Mouse (Mus musculus) liver, embryonic 16.5 days (tissue): Measurements from ENCODE around the gene Cyb561a3. TPM values are rescaled to one million over a fixed set of nuclear protein-coding genes. Genes with fewer than 3 reads are reported as not detected.

Experiments
- ATAC-seq: fragments of 200-750 bp; cut with Nextera tagmentation; 2 replicates; pipeline ENCODE4 v1.8.0; 2017; ENCODE audit warnings: low read depth, mild to moderate bottlenecking, moderate number of reproducible peaks, moderate library complexity
- H3K27ac ChIP-seq: fragments of 300-500 bp; sonication (generic); 2 replicates; pipeline ENCODE4 v1.5.1; 2014; ENCODE audit warnings: mild to moderate bottlenecking, low read length
- H3K27me3 ChIP-seq: fragments of 300-500 bp; sonication (generic); 2 replicates; pipeline ENCODE4 v1.6.1; 2014; ENCODE audit warnings: low read depth, low read length, mixed read lengths; ENCODE audit not compliant: control insufficient read depth, insufficient read depth
- H3K36me3 ChIP-seq: fragments of 300-500 bp; sonication (generic); 2 replicates; pipeline ENCODE4 v1.6.1; 2014; ENCODE audit warnings: mild to moderate bottlenecking; ENCODE audit not compliant: control insufficient read depth, insufficient read depth
- H3K4me1 ChIP-seq: fragments of 300-500 bp; sonication (generic); 2 replicates; pipeline ENCODE4 v1.6.1; 2014; ENCODE audit warnings: low read depth, low read length, mixed read lengths; ENCODE audit not compliant: control insufficient read depth
- H3K4me2 ChIP-seq: fragments of 300-500 bp; sonication (generic); 2 replicates; pipeline ENCODE4 v1.6.1; 2014; ENCODE audit warnings: low read depth, low read length, mixed read lengths
- H3K4me3 ChIP-seq: fragments of 300-500 bp; sonication (generic); 2 replicates; pipeline ENCODE4 v1.5.1; 2014; ENCODE audit warnings: low read depth, mild to moderate bottlenecking, low read length
- H3K9ac ChIP-seq: fragments of 300-500 bp; sonication (generic); 2 replicates; pipeline ENCODE4 v1.6.1; 2014; ENCODE audit warnings: low read depth, low read length
- H3K9me3 ChIP-seq: fragments of 300-500 bp; sonication (generic); replicated peaks from 2 replicates; pipeline ENCODE4 v1.6.1; 2016; ENCODE audit warnings: low read length; ENCODE audit not compliant: control insufficient read depth
- WGBS: fragments of 180-500 bp; shearing (Covaris S2); extraction: QIAGEN DNeasy Blood & Tissue Kit; methylation state at CpG from one replicate; pipeline ENCODE4 v1.1.7; 2014; ENCODE audit not compliant: insufficient replicate concordance; 5-methylcytosine and 5-hydroxymethylcytosine counted together
- polyA plus RNA-seq: library from polyadenylated mRNA; unstranded; fragments of >200 nt; fragmentation: Nextera tagmentation; extraction: Ambion mirVana; gene quantifications from 2 replicates; pipeline ENCODE4 v1.2.1, GENCODE M21; 2015

Gene Cyb561a3
- polyA plus RNA-seq, 1 experiment from 2014 or later = 19.6 TPM

DNA sequence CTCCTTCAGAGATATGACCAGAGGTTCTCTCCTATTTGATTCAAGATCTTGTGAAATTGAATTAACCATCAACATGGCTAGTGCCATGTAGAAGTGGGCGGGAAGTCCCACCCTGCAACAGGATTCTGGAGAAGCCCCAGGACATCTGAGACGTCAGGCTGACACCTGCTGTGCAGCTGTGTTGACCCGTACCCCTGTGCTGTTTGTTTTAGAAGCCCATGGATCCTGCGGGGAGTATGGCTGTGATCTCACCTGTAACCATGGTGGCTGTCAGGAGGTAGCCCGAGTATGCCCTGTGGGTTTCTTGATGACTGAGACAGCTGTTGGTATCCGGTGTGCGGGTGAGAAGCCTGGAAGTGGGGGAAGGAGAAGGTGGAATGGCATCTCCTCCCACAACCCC is 60.9 kb downstream of the Cyb561a3 start:
- H3K9ac ChIP-seq = no peak overlapping the region
- ATAC-seq = no peak
- H3K9me3 ChIP-seq = no peaks in the 10 kb centered on the region
- H3K4me2 ChIP-seq = no peak overlapping the region
- no peaks in the 10 kb centered on the region for H3K36me3 ChIP-seq
- no peak overlapping the region for H3K4me3 ChIP-seq
- H3K4me1 ChIP-seq = peaks cover 52% of the 10 kb centered on the region
- 64% methylated on average over 7 of the region's 7 CpGs for WGBS
- H3K27me3 ChIP-seq = no peaks in the 10 kb centered on the region
- H3K27ac ChIP-seq = no peak overlapping the region

DNA sequence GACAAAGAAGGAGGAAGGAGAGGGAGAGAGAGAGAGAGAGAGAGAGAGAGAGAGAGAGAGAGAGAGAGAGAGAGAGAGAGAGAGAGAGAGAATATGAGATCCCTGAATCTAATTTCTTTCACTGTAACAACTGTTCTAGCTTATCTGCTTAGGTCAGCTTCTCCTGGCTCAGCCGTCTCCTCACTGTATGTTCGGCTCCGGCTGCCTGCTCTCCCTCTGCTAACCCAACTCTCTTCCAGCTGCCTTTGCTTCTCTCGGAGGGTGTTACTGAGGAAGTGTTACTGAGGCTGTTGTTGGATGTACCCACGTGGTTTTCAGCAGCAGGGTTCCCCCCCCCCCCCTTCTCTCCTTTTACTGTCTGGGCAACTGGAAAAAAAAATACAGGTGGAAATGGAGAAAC is 63.1 kb downstream of the Cyb561a3 start:
- H3K9ac ChIP-seq = no peak overlapping the region
- no peaks in the 10 kb centered on the region for H3K27me3 ChIP-seq
- WGBS = 10% methylated on average over 5 of the region's 5 CpGs
- H3K4me1 ChIP-seq = peaks cover 34% of the 10 kb centered on the region
- H3K9me3 ChIP-seq = no peaks in the 10 kb centered on the region
- no peak overlapping the region for H3K4me3 ChIP-seq
- ATAC-seq = peak; percentile 58; the same call in 1 of the 2 replicates
- H3K36me3 ChIP-seq = no peaks in the 10 kb centered on the region
- H3K4me2 ChIP-seq = peak overlapping the region; percentile 26; the same call in 1 of the 2 replicates
- H3K27ac ChIP-seq = 0 out of 2 replicates have a peak overlapping the region, but pooled peaks have one; percentile 42

DNA sequence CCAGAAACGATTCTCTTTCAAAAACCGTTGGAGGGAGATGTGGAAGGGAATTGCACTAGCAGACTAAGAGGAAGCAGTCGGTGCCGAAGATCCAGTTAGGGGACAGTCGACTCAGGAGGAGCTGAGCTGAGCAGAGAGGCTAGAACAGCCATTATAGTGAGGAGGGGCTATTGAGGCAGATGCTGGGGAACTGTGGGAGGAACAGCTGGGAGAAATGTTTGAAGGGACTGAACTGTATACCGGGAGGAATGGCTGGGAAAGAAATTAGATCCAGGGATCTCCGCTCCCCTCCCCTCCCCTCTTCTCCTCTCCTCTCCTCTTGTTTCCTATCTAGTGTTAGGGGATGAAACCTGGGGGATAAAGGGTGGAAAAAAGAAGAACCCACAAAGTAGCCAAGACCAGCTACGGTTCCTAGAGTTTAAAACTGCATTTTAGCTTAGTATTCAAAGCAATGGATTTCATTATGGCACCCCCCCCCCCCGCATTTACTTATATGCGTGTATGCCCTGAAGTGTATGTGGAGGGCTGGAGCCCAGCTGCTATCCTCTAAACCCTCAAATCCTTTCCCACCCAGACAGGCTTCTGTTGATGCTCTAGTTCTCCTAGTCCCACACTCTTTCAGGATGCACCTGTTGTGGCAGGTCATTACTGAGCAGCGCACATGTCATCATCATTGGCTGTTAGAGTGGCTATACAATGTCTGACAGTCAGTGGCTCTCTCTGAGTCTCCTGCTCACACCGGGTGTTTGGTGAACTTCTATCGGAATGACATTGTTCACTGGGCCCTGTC is 63.8 kb downstream of the Cyb561a3 start:
- Histone ChIP-seq H3K9ac (no peak overlapping the region), H3K27me3 (no peaks in the 10 kb centered on the region), H3K36me3 (no peaks in the 10 kb centered on the region), H3K4me1 (peaks cover 27% of the 10 kb centered on the region), H3K27ac (no peak overlapping the region), H3K4me3 (no peak overlapping the region), H3K9me3 (no peaks in the 10 kb centered on the region), H3K4me2 (no peak overlapping the region)
- ATAC-seq = no peak
- WGBS = 46% methylated on average over 13 of the region's 13 CpGs

Other genes with a start within 250 kb of the Cyb561a3 start
- 0.11 and 0.39 TPM in 2 replicates for gene Syt7, start 188.1 kb upstream of the Cyb561a3 start, polyA plus RNA-seq
- 0.06 TPM in 1 of 2 replicates, not detected in the other for gene Lrrc10b, start 119.7 kb upstream of the Cyb561a3 start, polyA plus RNA-seq
- not detected in 2 replicates for gene Ppp1r32, start 94.2 kb upstream of the Cyb561a3 start, polyA plus RNA-seq
- gene Cpsf7, start 51.9 kb upstream of the Cyb561a3 start, polyA plus RNA-seq = 11.7 and 14.0 TPM in 2 replicates
- gene Sdhaf2, start 51.0 kb upstream of the Cyb561a3 start, polyA plus RNA-seq = 23.2 and 28.3 TPM in 2 replicates
- 9.7 and 9.9 TPM in 2 replicates for gene Tmem216, start 20.9 kb upstream of the Cyb561a3 start, polyA plus RNA-seq
- 10.5 and 10.6 TPM in 2 replicates for gene Tmem138, start 190 bp downstream of the Cyb561a3 start, polyA plus RNA-seq
- gene Ddb1, start 28.2 kb downstream of the Cyb561a3 start, polyA plus RNA-seq = 170 and 176 TPM in 2 replicates
- 39.7 and 47.8 TPM in 2 replicates for gene Tkfc, start 28.5 kb downstream of the Cyb561a3 start, polyA plus RNA-seq
- gene Vwce, start 57.0 kb downstream of the Cyb561a3 start, polyA plus RNA-seq = 13.5 and 16.0 TPM in 2 replicates
- 0.06 TPM in 1 of 2 replicates, not detected in the other for gene Pga5, start 100.9 kb downstream of the Cyb561a3 start, polyA plus RNA-seq
- gene Vps37c, start 111.6 kb downstream of the Cyb561a3 start, polyA plus RNA-seq = 11.7 and 12.1 TPM in 2 replicates
- gene Cd5, start 161.8 kb downstream of the Cyb561a3 start, polyA plus RNA-seq = not detected in 2 replicates